Mouse (Mus musculus): Measurements from ENCODE around the gene Ext2. TPM values are rescaled to one million over a fixed set of nuclear protein-coding genes. Genes with fewer than 3 reads are reported as not detected.

Gene Ext2
- polyA plus RNA-seq, 1 experiment: 73.2 TPM

DNA sequence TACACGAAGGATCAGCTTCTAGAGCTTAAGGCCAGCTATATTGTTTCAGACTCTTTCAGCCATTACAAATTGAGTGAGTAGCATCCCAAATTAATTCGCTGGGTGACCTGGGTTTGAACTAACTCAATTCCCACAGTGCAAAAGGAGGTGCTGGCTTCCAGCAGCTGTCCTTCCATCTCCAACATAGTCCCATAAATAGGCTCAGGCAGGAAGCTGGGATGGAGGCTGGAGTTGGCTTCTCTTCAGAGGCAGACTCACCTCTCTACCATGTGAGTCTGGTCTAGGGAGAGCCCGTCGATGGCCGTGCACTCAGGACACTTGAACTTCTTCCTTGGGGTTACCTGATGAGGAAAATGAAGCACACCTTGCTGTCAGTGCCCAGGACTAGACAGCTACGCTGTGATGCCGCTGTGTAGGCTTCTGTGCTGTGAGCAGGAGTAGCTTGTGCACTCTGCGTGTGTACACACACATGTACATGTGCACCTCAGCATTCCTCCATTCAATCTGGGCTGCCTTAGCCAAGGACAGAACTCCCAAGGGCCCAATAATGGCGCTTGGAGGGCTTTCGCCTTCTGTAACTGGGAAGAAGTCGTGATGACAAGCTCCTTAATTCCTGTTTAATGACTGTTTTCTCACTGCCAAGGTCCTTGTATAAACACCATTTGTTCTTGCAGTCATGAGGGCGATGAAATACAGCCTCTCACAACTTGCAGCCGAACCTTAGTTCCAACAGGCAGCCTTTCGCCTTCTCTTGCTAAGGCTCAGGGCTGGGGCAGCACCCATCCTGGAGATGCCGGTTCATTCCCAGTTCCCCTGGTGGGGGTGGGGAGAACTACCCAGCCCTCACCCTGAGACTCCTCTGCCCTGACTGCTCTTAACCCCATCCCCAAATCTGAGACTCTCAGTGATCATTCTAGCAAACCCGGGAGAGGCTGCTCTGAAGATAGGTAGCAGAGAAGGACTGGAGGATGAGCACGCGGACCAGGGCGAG lies 119.1 kb downstream of the Ext2 start:
- H3K27me3 ChIP-seq (ENCODE audit: control insufficient read depth, insufficient read depth, insufficient read length): no peaks in the 10 kb centered on the region
- TF ChIP-seq MAX (IDR thresholded peaks at IDR 0.05) (no peak), CTCF (IDR thresholded peaks at IDR 0.05; ENCODE audit: control insufficient read depth, insufficient read depth, insufficient read length) (no peak), CEBPB (IDR thresholded peaks at IDR 0.05; ENCODE audit: low read depth) (no peak), MYOG (IDR thresholded peaks at IDR 0.05; ENCODE audit: control insufficient read depth, extremely low read depth, insufficient read length) (no peak), USF1 (IDR thresholded peaks at IDR 0.05; ENCODE audit: low read depth) (no peak)
- H3ac ChIP-seq (ENCODE audit: control insufficient read depth, insufficient read length, low read depth): no peak overlapping the region
- no peaks in the 10 kb centered on the region for H3K79me3 ChIP-seq (ENCODE audit: low read depth)
- no peaks in the 10 kb centered on the region for H3K36me3 ChIP-seq (ENCODE audit: control insufficient read depth, insufficient read depth)
- no peak overlapping the region for H3K4me3 ChIP-seq (ENCODE audit: insufficient read depth, poor library complexity, severe bottlenecking)
- no peaks in the 10 kb centered on the region for H3K79me2 ChIP-seq (ENCODE audit: control insufficient read depth, insufficient read depth)

DNA sequence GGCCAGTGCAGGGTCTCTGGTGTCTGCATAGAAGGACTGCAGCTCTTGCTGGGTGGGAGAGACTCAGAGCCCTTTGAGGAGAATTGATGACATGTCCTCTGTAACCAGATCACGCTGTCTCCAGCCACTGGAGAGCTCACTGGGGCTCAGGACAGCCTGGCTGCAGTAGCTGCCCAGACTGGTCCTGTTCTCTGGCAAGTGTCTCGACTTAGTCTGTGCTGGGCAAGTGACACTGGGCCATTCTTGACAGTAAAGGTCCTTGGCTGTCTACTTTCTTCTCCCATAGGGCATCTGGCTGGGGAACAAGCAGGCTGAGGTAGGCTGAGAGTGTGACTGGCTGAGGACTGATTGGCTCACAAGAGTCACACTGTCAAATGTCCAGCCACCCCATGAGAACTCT lies 123.0 kb downstream of the Ext2 start:
- Histone ChIP-seq H3K4me3 (ENCODE audit: insufficient read depth, poor library complexity, severe bottlenecking) (no peak overlapping the region), H3K79me3 (ENCODE audit: low read depth) (no peaks in the 10 kb centered on the region), H3ac (ENCODE audit: control insufficient read depth, insufficient read length, low read depth) (no peak overlapping the region), H3K27me3 (ENCODE audit: control insufficient read depth, insufficient read depth, insufficient read length) (no peaks in the 10 kb centered on the region), H3K36me3 (ENCODE audit: control insufficient read depth, insufficient read depth) (peaks cover 4% of the 10 kb centered on the region), H3K79me2 (ENCODE audit: control insufficient read depth, insufficient read depth) (no peaks in the 10 kb centered on the region)
- TF ChIP-seq MYOG (IDR thresholded peaks at IDR 0.05; ENCODE audit: control insufficient read depth, extremely low read depth, insufficient read length): no peak
- TF ChIP-seq CEBPB (IDR thresholded peaks at IDR 0.05; ENCODE audit: low read depth): no peak
- TF ChIP-seq MAX (IDR thresholded peaks at IDR 0.05): no peak
- TF ChIP-seq MYOD1 (IDR thresholded peaks at IDR 0.05; ENCODE audit: control insufficient read depth, insufficient read length, low read depth): no peak
- no peak for TF ChIP-seq FOSL1 (IDR thresholded peaks at IDR 0.05; ENCODE audit: insufficient read depth, low read length, poor library complexity, severe bottlenecking)
- TF ChIP-seq CTCF (IDR thresholded peaks at IDR 0.05; ENCODE audit: control insufficient read depth, insufficient read depth, insufficient read length): no peak
- TF ChIP-seq USF1 (IDR thresholded peaks at IDR 0.05; ENCODE audit: low read depth): no peak

DNA sequence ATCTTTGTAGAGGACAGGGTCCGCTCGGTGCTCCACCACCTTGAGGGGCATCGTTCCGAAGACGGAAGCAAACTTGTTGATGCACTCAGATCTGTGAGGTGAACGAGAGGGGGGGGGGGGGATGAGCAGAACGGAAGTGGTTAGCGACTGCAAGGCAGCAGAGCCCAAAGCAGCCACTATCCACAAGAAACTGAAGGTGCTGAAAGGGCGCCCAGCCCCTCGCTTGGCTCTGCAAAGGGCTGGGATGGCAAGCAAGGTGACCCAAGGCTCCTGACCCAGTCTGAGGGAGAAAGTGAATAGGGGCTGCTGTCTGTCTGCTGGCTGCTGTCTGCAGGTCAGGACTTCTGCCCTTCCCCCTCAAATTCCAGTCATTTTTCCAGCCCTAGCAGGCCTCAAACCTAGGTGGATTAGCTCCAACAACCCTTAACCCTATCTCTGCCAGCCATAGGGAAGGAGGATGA lies 126.2 kb downstream of the Ext2 start:
- Histone ChIP-seq H3K79me3 (ENCODE audit: low read depth) (no peaks in the 10 kb centered on the region), H3K4me3 (ENCODE audit: insufficient read depth, poor library complexity, severe bottlenecking) (no peak overlapping the region), H3K27me3 (ENCODE audit: control insufficient read depth, insufficient read depth, insufficient read length) (no peaks in the 10 kb centered on the region), H3K79me2 (ENCODE audit: control insufficient read depth, insufficient read depth) (no peaks in the 10 kb centered on the region), H3K36me3 (ENCODE audit: control insufficient read depth, insufficient read depth) (peaks cover 4% of the 10 kb centered on the region), H3ac (ENCODE audit: control insufficient read depth, insufficient read length, low read depth) (no peak overlapping the region)
- TF ChIP-seq MYOD1 (IDR thresholded peaks at IDR 0.05; ENCODE audit: control insufficient read depth, insufficient read length, low read depth): no peak
- no peak for TF ChIP-seq MAX (IDR thresholded peaks at IDR 0.05)
- no peak for TF ChIP-seq MYOG (IDR thresholded peaks at IDR 0.05; ENCODE audit: control insufficient read depth, extremely low read depth, insufficient read length)
- TF ChIP-seq USF1 (IDR thresholded peaks at IDR 0.05; ENCODE audit: low read depth): no peak

DNA sequence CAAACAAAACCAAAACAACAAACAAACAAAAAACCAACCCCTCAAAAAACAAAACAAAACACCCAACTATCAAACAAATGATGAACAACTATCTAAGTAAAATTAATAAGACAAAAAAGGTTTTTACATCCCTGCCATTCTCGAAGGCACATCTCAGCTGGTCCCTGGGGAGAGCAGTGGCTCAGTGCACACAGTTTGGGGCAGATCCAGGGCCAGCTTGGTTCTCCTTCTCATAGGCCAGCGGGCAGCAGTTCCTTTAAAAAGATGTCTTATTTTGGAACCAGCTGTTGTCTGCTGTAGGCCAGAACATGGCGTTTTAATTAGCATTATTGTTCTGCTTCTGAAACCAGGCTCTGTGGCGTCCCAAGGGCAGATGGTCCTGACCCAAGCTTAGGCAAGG lies 129.3 kb downstream of the Ext2 start:
- Histone ChIP-seq H3K27me3 (ENCODE audit: control insufficient read depth, insufficient read depth, insufficient read length) (no peaks in the 10 kb centered on the region), H3K4me3 (ENCODE audit: insufficient read depth, poor library complexity, severe bottlenecking) (no peak overlapping the region), H3K79me3 (ENCODE audit: low read depth) (no peaks in the 10 kb centered on the region), H3K36me3 (ENCODE audit: control insufficient read depth, insufficient read depth) (peaks cover 4% of the 10 kb centered on the region), H3K79me2 (ENCODE audit: control insufficient read depth, insufficient read depth) (no peaks in the 10 kb centered on the region), H3ac (ENCODE audit: control insufficient read depth, insufficient read length, low read depth) (no peak overlapping the region)
- TF ChIP-seq USF1 (IDR thresholded peaks at IDR 0.05; ENCODE audit: low read depth) (no peak), MYOG (IDR thresholded peaks at IDR 0.05; ENCODE audit: control insufficient read depth, extremely low read depth, insufficient read length) (no peak), CTCF (IDR thresholded peaks at IDR 0.05; ENCODE audit: control insufficient read depth, insufficient read depth, insufficient read length) (no peak), FOSL1 (IDR thresholded peaks at IDR 0.05; ENCODE audit: insufficient read depth, low read length, poor library complexity, severe bottlenecking) (no peak), MYOD1 (IDR thresholded peaks at IDR 0.05; ENCODE audit: control insufficient read depth, insufficient read length, low read depth) (no peak)

DNA sequence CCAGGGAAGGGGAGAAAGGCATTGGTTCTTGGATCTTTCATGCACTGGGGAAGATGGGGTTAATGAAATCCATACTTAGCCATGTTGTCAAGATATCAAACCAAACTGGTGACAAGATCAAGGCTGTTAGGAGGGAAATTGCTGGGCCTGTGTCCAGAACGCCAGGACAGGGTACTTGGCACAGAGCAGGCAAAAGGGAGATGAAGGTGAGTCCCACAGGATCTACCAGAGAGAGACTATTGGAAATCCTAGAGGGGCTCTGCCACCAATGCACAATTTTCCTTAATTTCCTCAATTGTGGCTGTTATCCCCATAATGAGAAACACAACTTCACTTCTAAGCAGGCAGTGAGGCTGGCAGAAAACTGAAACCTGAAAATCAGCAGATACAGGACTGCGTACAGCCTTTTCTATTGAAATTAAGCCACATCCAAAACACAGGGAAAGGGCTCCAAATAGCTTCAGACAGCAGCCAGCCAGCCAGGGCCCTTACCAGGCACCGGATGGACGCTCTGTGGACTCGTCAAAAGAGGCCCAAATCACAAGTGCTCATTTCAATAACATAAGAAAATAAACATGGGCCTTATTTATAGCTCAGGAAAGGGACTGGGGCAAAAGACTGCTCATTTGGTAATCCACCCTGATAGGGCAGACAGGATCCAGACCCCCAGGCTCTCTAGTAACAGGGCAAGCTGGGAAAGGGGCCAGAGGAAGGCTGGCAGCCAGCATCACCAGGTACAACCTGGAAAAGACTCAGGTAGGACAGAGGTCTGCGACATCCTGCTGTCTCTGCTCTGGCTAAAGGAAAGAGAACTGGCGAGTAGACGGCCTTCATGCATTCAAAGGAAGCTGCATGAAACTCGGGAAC lies 132.1 kb downstream of the Ext2 start:
- TF ChIP-seq MYOD1 (IDR thresholded peaks at IDR 0.05; ENCODE audit: control insufficient read depth, insufficient read length, low read depth) (no peak), USF1 (IDR thresholded peaks at IDR 0.05; ENCODE audit: low read depth) (no peak), MYOG (IDR thresholded peaks at IDR 0.05; ENCODE audit: control insufficient read depth, extremely low read depth, insufficient read length) (no peak), FOSL1 (IDR thresholded peaks at IDR 0.05; ENCODE audit: insufficient read depth, low read length, poor library complexity, severe bottlenecking) (no peak), CTCF (IDR thresholded peaks at IDR 0.05; ENCODE audit: control insufficient read depth, insufficient read depth, insufficient read length) (no peak), MAX (IDR thresholded peaks at IDR 0.05) (no peak), CEBPB (IDR thresholded peaks at IDR 0.05; ENCODE audit: low read depth) (no peak)
- no peak overlapping the region for H3K4me3 ChIP-seq (ENCODE audit: insufficient read depth, poor library complexity, severe bottlenecking)
- H3K36me3 ChIP-seq (ENCODE audit: control insufficient read depth, insufficient read depth): no peaks in the 10 kb centered on the region
- H3K79me3 ChIP-seq (ENCODE audit: low read depth): no peaks in the 10 kb centered on the region
- H3K79me2 ChIP-seq (ENCODE audit: control insufficient read depth, insufficient read depth): no peaks in the 10 kb centered on the region
- H3ac ChIP-seq (ENCODE audit: control insufficient read depth, insufficient read length, low read depth): no peak overlapping the region
- peaks cover 3% of the 10 kb centered on the region for H3K27me3 ChIP-seq (ENCODE audit: control insufficient read depth, insufficient read depth, insufficient read length)

All from C2C12 (cell line).